Mouse (Mus musculus): ENCODE results near the gene Sycp3. TPM values are rescaled to one million over a fixed set of nuclear protein-coding genes. Genes with fewer than 3 reads are reported as not detected.

Gene Sycp3
- polyA plus RNA-seq (2014; fragmentation: Illumina TruSeq; extraction: RNeasy Lipid Tissue Mini Kit (QIAGEN cat#74804); ENCODE audit: low replicate concordance), result 1.2 TPM

DNA sequence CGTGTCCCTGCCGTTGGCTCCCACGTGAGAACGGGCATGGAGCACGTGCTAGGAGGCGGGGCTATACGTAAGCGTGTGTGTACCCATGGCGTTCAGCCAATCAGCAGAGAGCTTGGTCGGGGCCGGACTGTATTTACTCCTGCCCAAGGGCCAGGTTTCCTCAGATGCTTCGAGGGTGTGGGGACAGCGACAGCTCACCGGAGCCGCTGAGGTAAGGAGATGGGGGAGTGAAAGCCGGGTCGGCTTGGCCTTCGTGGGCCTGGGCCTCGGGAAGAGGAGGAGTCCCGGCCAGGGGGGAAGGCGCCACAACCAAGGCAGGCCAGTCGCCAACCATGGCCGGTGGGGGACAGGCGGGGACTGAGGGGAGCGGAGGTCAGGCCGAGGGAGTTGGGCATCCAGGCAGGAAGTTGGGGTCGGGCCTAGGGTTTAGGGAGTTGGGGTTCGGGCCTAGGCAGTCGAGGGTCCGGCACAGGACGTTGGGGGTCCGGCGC lies at the start of gene Sycp3:
TSS of gene Sycp3 (plus strand) at position 68 of the 491 bp plus-strand sequence.

GRCm38 (mm10) chr10:88503421-88504314 lies 44.3 kb downstream of the Sycp3 start, which contains the start of gene Chpt1:
Gene Chpt1, minus strand, starts transcription at chr10:88504073.

Other genes starting within 250 kb of the Sycp3 start
- gene Dram1, start 80.5 kb upstream of the Sycp3 start, polyA plus RNA-seq (2014; fragmentation: Illumina TruSeq; extraction: RNeasy Lipid Tissue Mini Kit (QIAGEN cat#74804); ENCODE audit: low replicate concordance), result 6.2 TPM
- gene Gnptab, start 80.4 kb upstream of the Sycp3 start, polyA plus RNA-seq (2014; fragmentation: Illumina TruSeq; extraction: RNeasy Lipid Tissue Mini Kit (QIAGEN cat#74804); ENCODE audit: low replicate concordance), result 33.8 TPM
- gene Chpt1, start 44.5 kb downstream of the Sycp3 start, polyA plus RNA-seq (2014; fragmentation: Illumina TruSeq; extraction: RNeasy Lipid Tissue Mini Kit (QIAGEN cat#74804); ENCODE audit: low replicate concordance), result 1,361 TPM
- not detected for gene Mybpc1, start 145.6 kb downstream of the Sycp3 start, polyA plus RNA-seq (2014; fragmentation: Illumina TruSeq; extraction: RNeasy Lipid Tissue Mini Kit (QIAGEN cat#74804); ENCODE audit: low replicate concordance)
- gene Spic, start 225.4 kb downstream of the Sycp3 start, polyA plus RNA-seq (2014; fragmentation: Illumina TruSeq; extraction: RNeasy Lipid Tissue Mini Kit (QIAGEN cat#74804); ENCODE audit: low replicate concordance), result not detected

Data from small intestine, adult 10 weeks (tissue).